Mouse (Mus musculus): Measurements from ENCODE around the gene Pde3a.
"Not testable (repeated sequence)": the region's sequence is repeated elsewhere in the genome, so short reads cannot be mapped to it uniquely, and the experiment has no call there.

The Pde3a gene

GRCm38 (mm10) chr6:141327134-141327533 is 78.1 kb downstream of the Pde3a start:
- not testable (repeated sequence) for DNase-seq (ENCODE audit: low spot score in 2 of 2)

DNA sequence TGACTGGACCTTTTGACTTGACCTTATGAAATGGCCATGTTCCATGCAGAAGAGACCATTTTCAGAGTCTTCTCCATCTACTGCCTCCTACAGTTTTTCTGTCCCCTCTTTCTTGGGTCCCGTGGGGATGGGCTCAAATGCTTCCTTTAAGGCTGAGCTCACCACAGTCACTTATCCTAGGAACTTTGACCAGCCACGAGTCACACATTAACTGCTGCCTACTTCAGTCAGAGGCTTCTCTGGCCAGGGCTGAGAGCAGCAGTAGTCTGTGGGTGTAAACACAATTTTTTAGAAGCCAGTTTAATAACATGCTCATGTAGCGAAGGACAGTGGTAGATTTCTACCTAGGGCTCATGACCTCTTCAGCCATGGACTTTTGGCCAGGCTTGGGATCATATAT is 79.0 kb downstream of the Pde3a start:
- no peak for DNase-seq (ENCODE audit: low spot score in 2 of 2)

DNA sequence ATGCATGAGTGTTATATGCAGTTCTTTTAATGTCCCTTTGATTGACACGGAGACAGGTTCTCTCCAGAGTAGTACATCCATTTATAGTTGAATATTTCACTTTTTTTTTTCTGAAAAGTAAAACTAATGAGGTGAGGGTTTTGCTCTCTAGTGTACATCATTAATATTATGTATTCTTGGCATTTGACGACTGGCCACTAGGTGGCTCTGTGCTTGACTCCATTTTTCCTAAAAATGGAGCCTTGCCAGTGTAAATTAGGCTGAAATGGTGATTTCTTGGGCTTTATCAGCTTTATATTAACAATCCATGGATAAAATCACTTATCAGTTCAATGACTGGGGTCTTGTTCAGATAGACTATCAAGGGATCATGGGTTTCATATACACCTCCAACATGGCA is 82.4 kb downstream of the Pde3a start:
- no peak for DNase-seq (ENCODE audit: low spot score in 2 of 2)

DNA sequence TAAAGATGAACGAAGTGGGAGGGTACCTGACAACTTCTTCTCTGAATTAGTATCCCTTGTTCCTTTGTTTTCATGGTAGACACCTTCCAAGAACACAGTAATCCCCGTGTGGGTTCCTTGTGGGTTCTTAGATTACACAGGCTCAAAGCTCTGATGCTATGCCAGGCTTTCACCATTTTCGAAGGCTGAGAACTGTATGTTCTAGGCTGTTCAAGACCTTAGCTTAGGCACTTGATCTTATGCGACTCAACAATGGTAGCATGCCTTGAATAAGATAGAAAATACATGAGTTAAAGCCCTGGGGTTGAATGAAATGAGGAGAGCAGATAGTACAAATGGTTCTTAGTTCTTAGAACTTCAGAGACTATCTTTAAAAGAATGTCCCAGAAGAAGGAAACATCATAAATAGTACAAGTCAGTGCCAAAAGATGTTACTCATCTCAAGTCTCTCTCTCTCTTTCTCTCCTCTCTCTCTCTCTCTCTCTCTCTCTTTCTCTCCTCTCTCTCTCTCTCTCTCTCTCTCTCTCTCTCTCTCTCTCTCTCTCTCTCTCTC is 83.6 kb downstream of the Pde3a start:
- DNase-seq (ENCODE audit: low spot score in 2 of 2), result no peak

DNA sequence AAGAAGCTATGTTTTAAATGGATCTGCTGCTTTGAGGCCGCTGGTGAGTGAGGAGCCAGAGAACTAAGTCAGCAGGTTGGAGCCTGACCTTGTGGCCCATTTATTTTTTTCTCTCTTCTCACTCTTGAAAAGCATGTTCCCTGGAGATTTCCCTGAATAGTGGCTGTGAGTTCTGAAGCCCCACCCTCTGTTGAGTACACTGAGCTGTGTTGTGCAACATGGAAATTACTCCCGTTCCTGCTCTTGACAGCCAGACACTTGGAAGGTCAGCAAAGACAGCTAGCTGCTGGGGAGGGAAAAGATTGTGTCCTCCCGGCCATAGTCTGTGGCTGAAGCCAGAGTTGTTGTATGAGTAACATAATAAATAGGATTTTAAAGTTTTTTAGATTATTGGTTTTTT is 84.2 kb downstream of the Pde3a start:
- no peak for DNase-seq (ENCODE audit: low spot score in 2 of 2)

- no peak for DNase-seq (ENCODE audit: low spot score in 2 of 2)
These were observed 86.8 kb downstream of the Pde3a start for GRCm38 (mm10) chr6:141335878-141336277.

GRCm38 (mm10) chr6:141336438-141336837 is 87.4 kb downstream of the Pde3a start:
- no peak for DNase-seq (ENCODE audit: low spot score in 2 of 2)

- no peak for DNase-seq (ENCODE audit: low spot score in 2 of 2)
These were observed 88.6 kb downstream of the Pde3a start for GRCm38 (mm10) chr6:141337673-141338072.

DNA sequence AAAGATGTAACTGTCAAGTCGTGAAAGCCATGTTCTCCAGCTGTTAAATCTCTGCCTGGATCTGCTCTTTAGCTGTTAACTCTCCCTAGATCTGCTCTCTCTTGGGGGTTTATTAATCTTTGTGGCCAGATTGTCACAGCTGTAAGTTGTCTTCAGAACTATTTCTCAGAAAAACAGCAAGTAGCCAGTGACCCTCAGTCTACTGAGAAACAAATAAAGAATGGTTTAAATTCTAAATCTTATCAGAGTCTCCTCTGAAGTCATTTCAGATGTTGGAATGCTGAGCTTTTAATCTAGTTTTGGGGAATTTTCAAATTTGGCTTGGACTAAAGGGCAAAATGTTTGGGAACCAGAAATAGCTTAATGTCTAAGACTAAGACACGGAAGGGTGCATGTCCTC is 92.3 kb downstream of the Pde3a start:
- DNase-seq (ENCODE audit: low spot score in 2 of 2), result no peak

- no peak for DNase-seq (ENCODE audit: low spot score in 2 of 2)
These were observed 98.8 kb downstream of the Pde3a start for GRCm38 (mm10) chr6:141347870-141348269.

DNA sequence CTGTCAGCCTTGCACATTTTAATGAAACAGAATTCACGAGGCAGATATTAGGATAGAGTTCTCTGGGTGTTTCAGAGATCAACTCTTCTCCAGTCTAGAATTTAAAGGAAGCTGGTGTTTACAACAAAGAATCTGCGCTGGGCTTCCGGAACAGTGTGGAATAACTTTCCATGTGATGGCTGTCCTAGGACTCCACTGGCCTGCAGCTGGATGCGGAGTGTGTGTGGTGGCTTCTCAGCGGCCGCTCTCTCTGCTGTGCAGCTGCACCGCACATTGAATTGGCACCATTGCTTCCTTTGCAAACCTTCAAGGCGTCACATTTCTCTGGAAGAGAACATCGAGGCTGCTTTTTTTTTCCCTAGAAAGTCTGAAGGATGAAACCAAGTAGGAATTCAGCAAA is 99.5 kb downstream of the Pde3a start:
- no peak for DNase-seq (ENCODE audit: low spot score in 2 of 2)

DNA sequence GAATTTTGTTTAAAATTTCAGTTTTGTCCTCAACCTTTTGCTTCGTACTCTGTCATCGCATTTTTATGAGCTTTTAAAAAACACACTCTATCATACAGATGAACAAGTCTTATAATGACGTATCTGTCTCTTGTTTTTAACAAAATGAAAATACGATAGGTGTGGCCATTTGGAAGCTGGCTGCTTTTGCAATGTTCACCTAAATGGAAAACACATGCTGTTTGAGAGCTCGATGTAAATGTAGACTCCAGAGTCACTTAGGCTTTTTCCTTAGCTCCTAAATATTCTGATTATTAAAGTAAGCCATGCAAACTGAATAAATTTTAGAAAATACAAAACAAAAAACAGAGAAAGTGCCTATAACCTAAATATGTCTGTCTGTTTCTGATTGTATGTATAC is 101.2 kb downstream of the Pde3a start:
- no peak for DNase-seq (ENCODE audit: low spot score in 2 of 2)

DNA sequence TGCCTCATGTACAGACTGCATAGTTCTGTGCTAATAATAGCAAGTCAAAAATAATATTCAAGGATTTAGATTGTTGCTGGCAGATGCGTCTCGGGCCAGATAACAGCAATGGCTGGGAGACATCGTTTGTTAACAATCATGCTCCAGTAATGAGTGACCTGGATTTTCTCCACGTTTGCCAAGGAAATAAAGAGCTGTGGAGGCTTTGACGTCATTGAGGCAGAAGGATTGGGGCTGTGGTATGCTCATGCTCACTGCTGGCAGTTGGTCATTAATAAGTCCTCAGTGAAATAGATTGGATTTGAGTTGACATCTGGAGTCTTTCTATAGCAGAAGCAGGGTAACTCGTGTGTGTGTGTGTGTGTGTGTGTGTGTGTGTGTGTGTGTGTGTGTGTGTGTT is 103.2 kb downstream of the Pde3a start:
- DNase-seq (ENCODE audit: low spot score in 2 of 2), result no peak

DNA sequence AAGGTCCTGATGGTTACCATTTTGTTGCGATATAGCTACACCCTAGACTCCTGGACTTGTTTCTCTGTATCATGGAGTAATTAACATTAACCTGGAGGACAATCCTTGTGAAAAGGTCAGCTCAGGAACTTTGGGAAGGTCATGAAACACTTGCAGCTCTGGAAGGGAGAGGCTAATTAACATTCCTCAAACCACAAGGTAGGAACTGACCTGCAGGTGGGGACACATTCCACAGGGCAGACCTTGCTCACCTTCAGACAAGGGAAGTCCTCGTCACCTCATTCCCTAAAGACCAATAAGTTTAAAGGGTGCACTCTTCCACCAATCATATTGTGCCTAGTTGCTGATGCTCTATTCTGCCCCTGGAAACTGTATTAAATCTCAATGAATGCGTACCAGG is 114.6 kb downstream of the Pde3a start:
- DNase-seq (ENCODE audit: low spot score in 2 of 2), result no peak

GRCm38 (mm10) chr6:141367037-141367436 is 118.0 kb downstream of the Pde3a start:
- no peak for DNase-seq (ENCODE audit: low spot score in 2 of 2)

DNA sequence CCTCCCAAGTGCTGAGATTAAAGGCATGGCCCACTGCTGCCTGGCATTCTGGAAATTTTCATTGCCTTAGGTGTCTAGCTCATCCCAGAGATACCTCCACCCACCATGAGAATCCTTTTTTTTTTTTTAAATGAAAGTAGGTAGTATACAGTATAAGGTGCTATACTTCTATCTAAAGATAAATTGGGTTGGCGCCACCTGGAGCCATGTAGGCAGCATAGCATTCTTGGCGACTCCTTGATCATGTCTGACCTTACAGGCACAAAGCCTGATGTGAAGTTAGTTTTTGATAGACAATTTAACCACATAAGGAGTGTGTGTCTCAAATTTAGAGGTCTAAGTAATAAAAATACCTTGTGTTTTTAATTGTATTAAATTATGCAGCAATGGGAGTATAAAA is 123.6 kb downstream of the Pde3a start:
- DNase-seq (ENCODE audit: low spot score in 2 of 2), result peak in 1 of 2 experiments; percentile 29

GRCm38 (mm10) chr6:141374469-141375057 is 125.5 kb downstream of the Pde3a start:
- DNase-seq (ENCODE audit: low spot score in 2 of 2), result no peak

DNA sequence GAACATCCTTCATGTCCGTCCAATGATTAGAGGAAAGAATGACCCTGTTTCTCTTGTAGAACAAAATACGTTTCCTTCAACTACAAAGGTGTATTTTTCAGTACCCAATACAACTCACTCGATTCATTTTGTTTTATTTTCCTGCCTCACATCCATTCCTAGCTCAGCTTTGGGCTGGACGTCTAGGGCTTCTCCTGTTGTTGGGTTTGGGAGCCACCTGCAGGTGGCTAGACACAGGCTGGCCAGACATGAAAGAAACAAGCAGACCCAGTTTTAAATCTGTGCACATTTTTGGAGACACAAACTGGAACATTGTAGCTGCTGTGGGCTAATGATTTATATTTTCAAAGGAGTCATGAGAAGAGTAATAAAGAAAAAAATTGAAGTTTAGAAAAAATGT is 126.1 kb downstream of the Pde3a start:
- DNase-seq (ENCODE audit: low spot score in 2 of 2), result no peak

- no peak for DNase-seq (ENCODE audit: low spot score in 2 of 2)
These were observed 131.9 kb downstream of the Pde3a start for GRCm38 (mm10) chr6:141380927-141381326.

- no peak for DNase-seq (ENCODE audit: low spot score in 2 of 2)
These were observed 132.4 kb downstream of the Pde3a start for GRCm38 (mm10) chr6:141381473-141381872.

- DNase-seq (ENCODE audit: low spot score in 2 of 2), result no peak
These were observed 132.9 kb downstream of the Pde3a start for GRCm38 (mm10) chr6:141381881-141382370.

DNA sequence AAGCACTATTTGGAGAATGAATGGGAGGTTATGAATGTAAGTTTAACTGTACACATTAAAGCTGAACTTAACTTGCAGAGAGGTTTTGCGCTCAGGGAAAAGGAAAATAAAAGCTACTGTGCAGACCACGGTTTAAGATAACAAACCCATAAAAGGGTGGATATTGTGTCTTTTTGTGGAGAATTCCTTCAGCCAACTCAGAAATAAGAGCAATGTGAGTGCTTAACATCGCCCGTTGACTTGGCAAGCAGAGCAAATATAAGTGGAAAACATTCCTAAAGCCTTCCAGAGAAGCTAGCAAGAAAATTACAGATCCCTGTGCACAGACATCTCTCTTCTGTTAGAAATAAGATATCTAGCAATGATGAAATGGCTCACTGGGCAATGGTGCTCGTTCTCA is 139.0 kb downstream of the Pde3a start:
- DNase-seq (ENCODE audit: low spot score in 2 of 2), result no peak

- DNase-seq (ENCODE audit: low spot score in 2 of 2), result no peak
These were observed 146.9 kb downstream of the Pde3a start for GRCm38 (mm10) chr6:141395926-141396325.

- no peak for DNase-seq (ENCODE audit: low spot score in 2 of 2)
These were observed 150.3 kb downstream of the Pde3a start for GRCm38 (mm10) chr6:141399411-141399810.

Measured in right cerebral cortex, adult 2 months (tissue).